Mouse (Mus musculus): ENCODE data around the gene Fryl. TPM values are rescaled to one million over a fixed set of nuclear protein-coding genes. Genes with fewer than 3 reads are reported as not detected.

Fryl gene
- polyA plus RNA-seq, 1 experiment = 27.6 TPM

- no peaks in the 10 kb centered on the region for H3K9me3 ChIP-seq
- H3K4me1 ChIP-seq = no peaks in the 10 kb centered on the region
- H3K36me3 ChIP-seq (replicated peaks; ENCODE audit: low read length) = no peaks in the 10 kb centered on the region
- no peak overlapping the region for H3K4me3 ChIP-seq (replicated peaks)
- TF ChIP-seq FLI1 (IDR thresholded peaks at IDR 0.05; ENCODE audit: low read length) (no peak), GATA1 (IDR thresholded peaks at IDR 0.05; ENCODE audit: borderline replicate concordance, low read length) (no peak)
- H3K27me3 ChIP-seq (replicated peaks) = peaks cover 27% of the 10 kb centered on the region
These were observed 268.6 kb downstream of the Fryl start for GRCm38 (mm10) chr5:72987786-72988185.

DNA sequence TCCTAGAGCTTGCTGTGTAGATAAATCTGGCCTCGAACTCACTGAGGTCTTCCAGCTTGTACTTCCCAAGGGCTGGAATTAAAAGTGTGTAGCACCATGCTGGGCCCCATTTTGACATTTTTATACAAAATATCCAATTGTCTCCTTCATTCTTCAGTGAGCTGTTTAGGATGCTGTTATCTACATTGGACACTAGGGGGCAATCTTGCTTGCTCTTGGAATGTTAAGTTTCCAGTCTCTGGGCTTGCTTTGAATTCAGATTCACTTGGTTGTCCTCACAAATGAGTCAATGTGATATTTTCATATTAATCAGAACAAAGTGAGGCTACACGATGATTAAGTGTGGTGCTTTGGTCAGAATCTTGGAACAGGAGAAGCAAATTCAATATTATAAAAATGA is 272.3 kb downstream of the Fryl start:
- Histone ChIP-seq H3K9me3 (no peaks in the 10 kb centered on the region), H3K27me3 (replicated peaks) (peaks cover 12% of the 10 kb centered on the region), H3K4me3 (replicated peaks) (no peak overlapping the region), H3K36me3 (replicated peaks; ENCODE audit: low read length) (peaks cover 28% of the 10 kb centered on the region), H3K4me1 (no peaks in the 10 kb centered on the region)
- no peak for TF ChIP-seq FLI1 (IDR thresholded peaks at IDR 0.05; ENCODE audit: low read length)
- no peak for TF ChIP-seq GATA1 (IDR thresholded peaks at IDR 0.05; ENCODE audit: borderline replicate concordance, low read length)

- no peaks in the 10 kb centered on the region for H3K27me3 ChIP-seq (replicated peaks)
- peaks cover 18% of the 10 kb centered on the region for H3K4me1 ChIP-seq
- TF ChIP-seq FLI1 (IDR thresholded peaks at IDR 0.05; ENCODE audit: low read length) = no peak
- no peak for TF ChIP-seq GATA1 (IDR thresholded peaks at IDR 0.05; ENCODE audit: borderline replicate concordance, low read length)
- H3K36me3 ChIP-seq (replicated peaks; ENCODE audit: low read length) = peaks cover 100% of the 10 kb centered on the region
- no peak overlapping the region for H3K4me3 ChIP-seq (replicated peaks)
- H3K9me3 ChIP-seq = no peaks in the 10 kb centered on the region
These were observed 279.9 kb downstream of the Fryl start for GRCm38 (mm10) chr5:72976539-72976938.

DNA sequence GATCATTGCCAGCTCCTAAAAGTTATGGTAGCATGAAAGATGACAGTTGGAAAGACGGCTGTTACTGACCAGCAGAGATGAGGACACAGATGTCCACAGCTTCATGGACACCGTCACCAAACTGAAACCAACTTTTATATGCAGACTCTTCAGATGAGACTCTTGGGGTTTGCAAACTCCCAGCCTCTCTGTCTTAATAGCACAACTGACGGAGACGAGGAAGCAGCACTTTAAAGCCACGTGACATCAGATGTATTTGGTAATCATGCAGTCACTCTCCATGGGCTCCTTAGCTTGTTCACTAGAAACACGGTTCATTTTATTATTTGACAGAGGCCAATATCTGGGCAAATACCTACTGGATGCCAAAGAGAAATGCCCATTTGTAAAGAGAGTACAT is 280.4 kb downstream of the Fryl start:
- Histone ChIP-seq H3K27me3 (replicated peaks) (no peaks in the 10 kb centered on the region), H3K4me3 (replicated peaks) (no peak overlapping the region), H3K4me1 (peaks cover 21% of the 10 kb centered on the region), H3K9me3 (no peaks in the 10 kb centered on the region), H3K36me3 (replicated peaks; ENCODE audit: low read length) (peaks cover 100% of the 10 kb centered on the region)
- TF ChIP-seq GATA1 (IDR thresholded peaks at IDR 0.05; ENCODE audit: borderline replicate concordance, low read length) (no peak), FLI1 (IDR thresholded peaks at IDR 0.05; ENCODE audit: low read length) (no peak)

GRCm38 (mm10) chr5:72974602-72975001 is 281.8 kb downstream of the Fryl start, which contains the start of gene Gm10135:
Gene Gm10135 (minus strand): TSS chr5:72974702.
- Histone ChIP-seq H3K4me1 (peaks cover 32% of the 10 kb centered on the region), H3K36me3 (replicated peaks; ENCODE audit: low read length) (peaks cover 100% of the 10 kb centered on the region), H3K27me3 (replicated peaks) (no peaks in the 10 kb centered on the region), H3K4me3 (replicated peaks) (no peak within 1 kb of the TSS), H3K9me3 (no peaks in the 10 kb centered on the region)
- TF ChIP-seq GATA1 (IDR thresholded peaks at IDR 0.05; ENCODE audit: borderline replicate concordance, low read length) (no peak), FLI1 (IDR thresholded peaks at IDR 0.05; ENCODE audit: low read length) (no peak)

GRCm38 (mm10) chr5:72972934-72973333 is 283.5 kb downstream of the Fryl start:
- Histone ChIP-seq H3K36me3 (replicated peaks; ENCODE audit: low read length) (peaks cover 100% of the 10 kb centered on the region), H3K9me3 (no peaks in the 10 kb centered on the region), H3K4me3 (replicated peaks) (no peak overlapping the region), H3K27me3 (replicated peaks) (no peaks in the 10 kb centered on the region), H3K4me1 (peaks cover 39% of the 10 kb centered on the region)
- no peak for TF ChIP-seq FLI1 (IDR thresholded peaks at IDR 0.05; ENCODE audit: low read length)
- TF ChIP-seq GATA1 (IDR thresholded peaks at IDR 0.05; ENCODE audit: borderline replicate concordance, low read length) = no peak

DNA sequence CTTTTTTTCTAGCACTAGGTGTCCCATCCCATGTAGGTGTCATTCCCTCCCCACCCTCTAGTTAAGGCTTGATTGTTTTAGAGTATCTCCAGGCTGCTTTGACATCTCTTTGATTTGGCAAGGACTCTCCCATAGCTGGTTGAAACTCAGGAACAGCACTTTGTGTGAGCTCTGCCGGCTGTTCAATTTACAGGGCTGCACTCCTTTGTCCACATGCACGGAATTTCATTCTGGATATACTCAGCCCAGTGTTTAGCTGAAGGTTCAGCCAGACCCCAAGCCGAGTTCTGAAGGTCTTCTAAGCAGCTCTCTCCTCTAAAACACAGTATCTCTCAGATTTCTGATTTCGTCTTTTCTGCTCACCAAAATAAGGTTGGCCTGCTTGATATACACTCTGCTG is 284.0 kb downstream of the Fryl start:
- H3K9me3 ChIP-seq = no peaks in the 10 kb centered on the region
- TF ChIP-seq GATA1 (IDR thresholded peaks at IDR 0.05; ENCODE audit: borderline replicate concordance, low read length) (no peak), FLI1 (IDR thresholded peaks at IDR 0.05; ENCODE audit: low read length) (no peak)
- H3K4me1 ChIP-seq = peaks cover 39% of the 10 kb centered on the region
- H3K4me3 ChIP-seq (replicated peaks) = no peak overlapping the region
- peaks cover 100% of the 10 kb centered on the region for H3K36me3 ChIP-seq (replicated peaks; ENCODE audit: low read length)
- H3K27me3 ChIP-seq (replicated peaks) = no peaks in the 10 kb centered on the region

Other genes with a start within 250 kb of the Fryl start
- 1.2 TPM in 1 of 2 replicates, not detected in the other for gene Slc10a4, start 249.7 kb downstream of the Fryl start, polyA plus RNA-seq (2012; ENCODE audit: insufficient read depth, low replicate concordance)
- 15.0 and 106 TPM in 2 replicates for gene Ociad1, start 36.2 kb upstream of the Fryl start, polyA plus RNA-seq (2012; ENCODE audit: insufficient read depth, low replicate concordance)
- gene Ociad2, start 84.4 kb upstream of the Fryl start, polyA plus RNA-seq (2012; ENCODE audit: insufficient read depth, low replicate concordance) = 0.75 TPM in 1 of 2 replicates, not detected in the other
- not detected in 2 replicates for gene Cwh43, start 149.5 kb upstream of the Fryl start, polyA plus RNA-seq (2012; ENCODE audit: insufficient read depth, low replicate concordance)
- 0.66 TPM in 1 of 2 replicates, not detected in the other for gene Dcun1d4, start 224.4 kb upstream of the Fryl start, polyA plus RNA-seq (2012; ENCODE audit: insufficient read depth, low replicate concordance)